Comparison of ENCODE assay signal across 8 mouse cellular contexts in genomic region chr11:120219916-120220522, GRCm38 (mm10). TPM values are rescaled to one million over a fixed set of nuclear protein-coding genes. Genes with fewer than 3 reads are reported as not detected.
DNase-seq lines count a peak whose midpoint lies in the region; ATAC-seq lines count a peak whose summit lies in the region.

No protein-coding gene starts in this region.

- H3K4me3 ChIP-seq in hindbrain, embryonic 13.5 days: no peak overlapping the region
- no peak overlapping the region for H3K4me3 ChIP-seq in liver, embryonic 13.5 days (replicated peaks)

- H3K4me1 ChIP-seq in hindbrain, embryonic 13.5 days (replicated peaks): peaks cover 76% of the 10 kb centered on the region
- peaks cover 80% of the 10 kb centered on the region for H3K4me1 ChIP-seq in liver, embryonic 13.5 days (replicated peaks)

- peak; percentile 73 for DNase-seq in ovary, adult 18-20 months (ENCODE audit: low spot score)
- DNase-seq in ovary, postnatal 14 days (ENCODE audit: low spot score): no peak
- DNase-seq in cerebellum, postnatal 14 days: peak; percentile 73 to 76
- DNase-seq in liver, embryonic 13.5 days: no peak
- no peak for DNase-seq in thymus, postnatal 25 days
- DNase-seq in layer of hippocampus, adult 9-11 months: no peak
- no peak for DNase-seq in urinary bladder, postnatal 25 days (ENCODE audit: low spot score)

- no peak for ATAC-seq in hindbrain, embryonic 13.5 days (ENCODE audit: low FRiP score)
- no peak for ATAC-seq in liver, embryonic 13.5 days (ENCODE audit: low read depth)

- H3K36me3 ChIP-seq in hindbrain, embryonic 13.5 days: no peaks in the 10 kb centered on the region
- H3K36me3 ChIP-seq in liver, embryonic 13.5 days: no peaks in the 10 kb centered on the region

- WGBS in hindbrain, embryonic 13.5 days: 46% methylated on average over 9 of the region's 9 CpGs
- 43% methylated on average over 9 of the region's 9 CpGs for WGBS in liver, embryonic 13.5 days (ENCODE audit: insufficient replicate concordance)

- no peaks in the 10 kb centered on the region for H3K27me3 ChIP-seq in hindbrain, embryonic 13.5 days
- peaks cover 57% of the 10 kb centered on the region for H3K27me3 ChIP-seq in liver, embryonic 13.5 days

- H3K9ac ChIP-seq in hindbrain, embryonic 13.5 days: no peak overlapping the region
- no peak overlapping the region for H3K9ac ChIP-seq in liver, embryonic 13.5 days

- H3K9me3 ChIP-seq in hindbrain, embryonic 13.5 days: no peaks in the 10 kb centered on the region
- H3K9me3 ChIP-seq in liver, embryonic 13.5 days (replicated peaks): no peaks in the 10 kb centered on the region

- H3K4me2 ChIP-seq in hindbrain, embryonic 13.5 days: no peak overlapping the region
- no peak overlapping the region for H3K4me2 ChIP-seq in liver, embryonic 13.5 days

- H3K27ac ChIP-seq in hindbrain, embryonic 13.5 days: peak overlapping the region; percentile 58
- 0 out of 2 replicates have a peak overlapping the region, but pooled peaks have one; percentile 0 for H3K27ac ChIP-seq in liver, embryonic 13.5 days

RNA-seq across cellular contexts. Expression of gene Bahcc1, which starts 12.7 kb away (rescaled TPM):
- polyA plus RNA-seq in hindbrain, embryonic 13.5 days (2015; fragmentation: Nextera tagmentation; extraction: Ambion mirVana): 13.6 and 17.0 TPM in 2 replicates
- polyA plus RNA-seq in liver, embryonic 13.5 days (2015; fragmentation: Nextera tagmentation; extraction: Ambion mirVana): 1.3 and 1.4 TPM in 2 replicates

Comparison
In these comparisons a context has a peak if more than half of its experiments do, and no peak if none do; other contexts are left out.
1. DNase-seq: peak in ovary, adult 18-20 months (single experiment) and cerebellum, postnatal 14 days (2 of 2); none in ovary, postnatal 14 days (single experiment), liver, embryonic 13.5 days (single experiment), thymus, postnatal 25 days (single experiment), layer of hippocampus, adult 9-11 months (single experiment) and urinary bladder, postnatal 25 days (single experiment).